Mouse (Mus musculus): ENCODE data around the gene Bsdc1. TPM values are rescaled to one million over a fixed set of nuclear protein-coding genes. Genes with fewer than 3 reads are reported as not detected.
"Not testable (repeated sequence)": the region's sequence is repeated elsewhere in the genome, so short reads cannot be mapped to it uniquely, and the experiment has no call there.

Gene Bsdc1
- polyA plus RNA-seq (2017; shearing (Covaris generic)), result 10 to 100 TPM; 22.7 to 24.8 TPM

- peak; percentile 95 for ATAC-seq
Measured at GRCm38 (mm10) chr4:129461183-129461960, at the start of gene Bsdc1. Bsdc1 (plus strand) TSS chr4:129461581.

DNA sequence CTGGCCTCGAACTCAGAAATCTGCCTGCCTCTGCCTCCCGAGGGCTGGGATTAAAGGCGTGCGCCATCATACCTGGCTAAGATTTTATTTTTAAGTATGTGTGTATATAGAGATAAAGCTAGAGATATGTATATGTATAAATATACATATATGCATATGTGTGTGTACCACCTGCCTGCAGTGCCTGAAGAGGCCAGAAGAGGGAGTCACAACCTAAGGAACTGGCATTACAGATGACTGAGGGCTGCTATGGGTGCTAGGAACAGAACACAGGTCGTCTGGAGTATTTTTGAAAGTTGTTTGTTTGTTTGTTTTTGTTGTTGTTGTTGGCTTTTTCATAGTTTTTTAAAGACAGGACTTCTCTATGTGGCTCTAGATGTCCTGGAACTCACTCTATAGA lies 45.5 kb upstream of the Bsdc1 start:
- no peak for ATAC-seq

DNA sequence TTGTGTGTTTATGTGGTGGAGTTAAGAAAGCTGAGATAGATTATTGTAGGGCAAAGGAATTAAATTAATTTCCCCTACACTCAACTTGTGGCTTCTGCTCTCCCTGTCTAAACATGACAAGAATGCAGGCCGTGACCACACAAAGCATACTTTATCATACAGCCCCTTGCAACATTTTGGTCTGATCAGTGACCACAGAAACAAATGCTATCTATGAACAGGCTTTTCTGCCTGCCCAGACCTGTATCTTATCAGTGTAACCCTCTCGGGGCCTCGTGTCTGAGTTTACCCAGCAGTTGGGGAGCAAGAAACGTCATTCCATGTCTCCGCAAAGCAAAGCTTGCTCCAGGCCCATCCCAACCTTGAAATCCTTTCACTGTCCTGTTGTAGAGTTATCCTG lies 44.9 kb upstream of the Bsdc1 start:
- ATAC-seq, result no peak

- no peak for ATAC-seq
Measured at GRCm38 (mm10) chr4:129418321-129418720, 43.1 kb upstream of the Bsdc1 start.

GRCm38 (mm10) chr4:129440340-129441063 lies 20.9 kb upstream of the Bsdc1 start, which contains the start of gene Zbtb8b:
Zbtb8b (minus strand) TSS chr4:129440853.
- no peak for ATAC-seq

GRCm38 (mm10) chr4:129441145-129441544 lies 20.2 kb upstream of the Bsdc1 start:
- no peak for ATAC-seq

- ATAC-seq, result no peak
Measured at GRCm38 (mm10) chr4:129447360-129447759, 14.0 kb upstream of the Bsdc1 start.

DNA sequence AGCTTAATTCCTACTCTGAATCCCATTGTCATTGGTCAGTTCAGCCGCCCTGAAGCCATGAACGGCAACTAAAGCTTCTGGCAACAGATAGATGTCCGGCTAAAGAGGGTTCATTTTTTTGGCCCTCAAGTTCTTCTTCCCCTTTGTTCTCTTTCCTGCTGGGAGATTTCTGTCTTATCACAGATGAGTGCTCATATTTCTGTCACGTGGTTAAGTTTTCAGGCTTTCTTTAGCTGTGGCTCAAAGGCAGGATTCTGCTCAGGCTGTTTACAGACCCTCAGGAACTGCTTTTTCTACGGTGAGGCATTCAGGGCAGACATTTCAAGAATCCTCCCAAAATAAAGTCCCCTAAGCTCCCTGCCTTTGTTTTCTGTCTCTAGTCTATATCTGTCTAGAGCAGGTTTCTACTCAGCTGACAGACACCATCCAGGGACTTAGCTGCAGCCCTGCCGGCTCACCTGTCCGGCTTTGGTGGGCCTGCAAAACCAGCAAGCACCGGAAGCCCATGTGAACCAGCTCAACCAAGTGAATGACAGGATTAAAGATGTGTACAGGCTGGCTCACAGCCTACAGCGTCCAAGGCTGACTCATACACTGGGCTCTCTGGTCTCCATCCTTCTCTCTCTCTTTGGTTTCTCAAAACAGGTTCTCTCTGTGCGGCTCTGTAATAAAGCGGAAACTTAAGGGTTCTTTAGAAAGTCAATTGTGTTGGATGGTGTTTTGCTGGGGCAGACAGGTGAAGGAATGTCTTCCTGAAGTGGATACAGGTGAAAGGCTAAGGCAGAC lies 13.4 kb upstream of the Bsdc1 start:
- ATAC-seq, result no peak

DNA sequence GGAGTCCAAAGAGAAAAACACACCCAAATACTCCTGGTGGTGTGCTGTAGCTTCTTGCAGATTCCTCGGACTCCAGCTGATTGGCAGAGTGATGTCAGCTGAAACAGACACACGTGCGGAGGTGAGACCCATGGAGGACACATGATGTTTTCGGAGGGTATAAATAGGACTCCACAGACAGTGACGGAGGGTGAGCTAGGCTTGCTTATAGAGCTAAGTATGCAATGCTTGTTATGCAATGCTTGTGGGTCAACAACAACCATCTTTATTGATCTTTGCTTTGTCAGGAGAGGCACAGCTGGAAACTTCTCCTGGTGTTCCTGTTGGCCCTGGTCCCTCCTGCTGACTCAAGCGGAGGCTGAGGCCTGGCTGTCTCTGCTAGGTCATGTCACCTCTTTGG lies 12.7 kb upstream of the Bsdc1 start:
- no peak for ATAC-seq

- ATAC-seq, result no peak
Measured at GRCm38 (mm10) chr4:129450851-129451250, 10.5 kb upstream of the Bsdc1 start.

- no peak for ATAC-seq
Measured at GRCm38 (mm10) chr4:129451471-129452169, 9.8 kb upstream of the Bsdc1 start.

- ATAC-seq, result peak; percentile 73
Measured at GRCm38 (mm10) chr4:129455265-129455664, 6.1 kb upstream of the Bsdc1 start.

DNA sequence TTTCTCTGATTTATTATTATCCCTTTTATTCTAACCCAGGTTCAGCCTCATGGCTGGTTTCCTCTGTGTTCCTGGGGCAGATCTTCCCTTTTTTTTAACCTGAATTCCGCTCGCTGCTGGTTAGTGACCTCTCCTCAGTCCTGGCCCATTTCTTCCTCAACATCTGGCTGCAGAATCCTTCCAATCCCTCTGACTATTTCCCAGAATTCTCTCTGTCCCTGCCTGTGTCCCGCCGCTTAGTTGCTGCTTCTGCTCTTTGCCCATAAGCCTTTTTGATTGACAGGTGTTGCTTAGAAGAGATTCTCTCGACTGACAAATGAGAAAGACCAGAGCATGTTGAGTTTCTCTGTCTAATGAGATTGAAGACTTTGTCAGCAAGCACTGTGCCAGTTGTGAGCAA lies 5.3 kb upstream of the Bsdc1 start:
- ATAC-seq, result no peak

DNA sequence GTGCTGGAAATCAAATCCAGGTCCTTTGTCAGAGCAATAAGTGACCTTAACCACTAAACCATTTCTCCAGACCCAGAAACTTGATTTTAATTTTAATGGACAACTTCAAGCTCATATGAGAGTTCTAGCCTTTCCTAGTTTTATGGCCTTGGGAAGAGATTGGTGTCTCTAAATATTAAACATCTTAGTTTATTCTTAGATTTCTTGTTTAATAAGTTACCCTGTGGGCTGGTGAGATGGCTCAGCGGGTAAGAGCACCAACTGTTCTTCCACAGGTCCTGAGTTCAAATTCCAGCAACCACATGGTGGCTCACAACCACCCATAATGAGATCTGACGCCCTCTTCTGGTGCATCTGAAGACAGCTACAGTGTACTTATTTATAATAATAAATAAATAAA lies 4.1 kb upstream of the Bsdc1 start:
- ATAC-seq, result not testable (repeated sequence)

DNA sequence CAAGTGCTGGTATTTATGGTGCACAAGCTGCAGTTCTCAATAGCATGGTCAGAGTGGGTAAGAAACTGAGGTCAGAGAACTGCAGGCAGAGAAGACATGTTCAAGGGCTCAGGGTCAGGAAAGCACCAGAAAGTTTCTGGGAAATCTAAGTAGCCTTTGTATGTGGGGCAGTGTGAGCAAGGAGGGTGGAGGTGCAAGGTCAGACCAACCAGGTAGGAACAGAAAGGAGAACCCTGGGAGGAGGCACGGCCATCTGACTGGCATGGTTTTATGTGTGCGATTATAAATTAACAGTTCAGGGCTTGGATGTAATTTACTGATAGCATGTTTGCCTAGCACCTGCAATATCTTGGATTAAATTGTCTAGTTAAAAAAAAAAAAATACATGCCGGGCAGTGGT lies 1.7 kb upstream of the Bsdc1 start:
- ATAC-seq, result no peak

GRCm38 (mm10) chr4:129460827-129461182 lies 576 bp upstream of the Bsdc1 start:
- no peak for ATAC-seq

DNA sequence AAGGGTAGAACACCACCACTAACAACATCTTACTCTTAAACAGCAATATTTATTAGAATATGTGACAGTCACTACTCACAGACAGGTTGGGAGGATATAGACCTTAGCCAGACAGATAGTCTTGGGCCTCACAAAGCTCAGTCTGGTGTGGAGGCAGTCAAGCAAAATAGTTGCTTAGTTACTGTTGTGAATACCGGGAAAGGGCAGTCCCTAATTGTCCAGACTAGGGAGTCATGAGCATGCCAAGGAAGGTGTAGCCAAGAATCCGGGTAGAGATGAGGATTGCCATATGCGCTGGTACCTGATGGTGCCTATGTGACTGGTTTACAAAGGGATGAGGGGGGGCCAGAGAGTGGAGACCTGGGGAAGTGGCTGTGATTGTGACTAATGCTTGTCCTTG lies 737 bp downstream of the Bsdc1 start:
- no peak for ATAC-seq

DNA sequence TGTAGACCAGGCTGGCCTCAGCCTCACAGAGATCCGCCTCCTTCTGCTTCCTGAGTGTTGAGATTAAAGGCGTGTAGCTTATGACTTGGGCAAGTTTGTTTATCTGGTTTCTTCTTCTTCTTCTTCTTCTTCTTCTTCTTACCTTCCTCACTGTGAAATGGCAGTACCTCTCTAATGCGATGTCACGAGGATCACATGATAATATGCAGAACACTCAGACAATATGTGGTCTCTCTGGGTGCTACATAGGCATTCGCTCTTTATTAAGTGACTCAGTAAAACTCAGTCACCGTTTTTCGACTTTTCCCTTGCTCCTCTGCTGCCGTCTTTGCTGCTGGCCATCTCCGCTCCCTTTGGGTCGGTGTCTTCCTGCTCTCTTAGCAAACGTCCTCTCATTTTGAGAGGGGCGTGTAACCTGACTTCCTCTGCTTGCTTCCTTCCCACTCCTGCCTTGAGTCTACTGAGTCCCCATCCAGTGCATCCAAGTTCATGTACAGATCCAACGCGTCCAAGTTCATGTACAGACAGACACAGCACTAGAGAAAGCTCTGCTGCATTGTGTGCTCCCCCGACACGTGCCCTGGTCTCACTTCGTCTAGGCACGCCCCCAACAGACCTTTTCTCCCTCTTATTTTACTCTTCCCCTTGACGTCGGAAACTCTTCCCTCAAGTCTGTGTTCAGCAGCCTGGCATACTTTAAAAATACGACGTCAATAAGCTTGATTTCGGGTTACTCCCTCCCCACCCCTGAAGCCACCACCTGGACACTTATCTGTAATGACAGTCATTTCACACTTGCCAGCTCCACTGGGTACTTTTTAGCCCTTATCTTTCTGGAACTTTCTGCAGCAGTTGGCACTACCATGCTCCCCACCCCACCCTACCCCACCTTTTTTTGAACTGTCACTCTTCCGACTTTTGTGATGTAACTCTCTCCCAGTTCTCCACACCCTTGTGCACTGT lies 2.0 kb downstream of the Bsdc1 start:
- ATAC-seq, result no peak

GRCm38 (mm10) chr4:129464286-129464815 lies 3.0 kb downstream of the Bsdc1 start:
- ATAC-seq, result no peak

- ATAC-seq, result no peak
Measured at GRCm38 (mm10) chr4:129476047-129476446, 14.7 kb downstream of the Bsdc1 start.

GRCm38 (mm10) chr4:129479863-129480262 lies 18.5 kb downstream of the Bsdc1 start:
- ATAC-seq, result no peak
